Comparison of ENCODE assay signal across 8 mouse cellular contexts in the genomic region with DNA sequence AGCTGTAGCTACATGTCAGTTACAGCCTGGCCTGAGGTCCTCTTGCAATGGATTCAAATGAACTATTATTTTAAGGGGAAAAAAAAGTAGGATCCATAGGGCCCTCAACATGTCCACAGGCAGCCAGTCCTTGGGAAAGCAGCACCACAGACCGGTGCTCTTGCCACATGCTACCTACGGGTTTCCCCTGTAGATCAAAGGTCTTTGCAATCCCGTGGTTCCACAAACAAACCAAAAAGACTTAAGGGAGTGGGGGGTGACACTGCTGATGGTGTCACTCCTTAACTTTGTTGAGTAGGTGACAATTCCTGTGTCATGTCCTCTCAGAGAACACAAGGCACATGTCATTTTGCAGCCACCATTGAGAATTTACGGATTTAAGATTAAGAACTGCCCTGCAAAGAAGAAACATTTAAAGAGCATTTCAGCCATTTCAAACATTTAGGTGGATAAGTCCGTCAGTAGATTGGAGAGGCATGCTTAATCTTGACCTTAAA. TPM values are rescaled to one million over a fixed set of nuclear protein-coding genes. Genes with fewer than 3 reads are reported as not detected.
DNase-seq lines count a peak whose midpoint lies in the region; ATAC-seq and TF ChIP-seq lines count a peak whose summit lies in the region.

No protein-coding gene starts in this region.

- H3K27ac ChIP-seq in cerebellum, adult 2 months (ENCODE audit: insufficient read depth, low read length) = no peak overlapping the region
- H3K27ac ChIP-seq in spleen, adult 2 months (ENCODE audit: insufficient read depth, low read length) = no peak overlapping the region
- peak overlapping the region; percentile 85 for H3K27ac ChIP-seq in liver, embryonic 11.5 days (ENCODE audit: low read depth, low read length)

- no peaks in the 10 kb centered on the region for H3K4me1 ChIP-seq in cerebellum, adult 2 months (ENCODE audit: control insufficient read depth, insufficient read depth, low read length)
- no peaks in the 10 kb centered on the region; the same call in 1 of the 2 replicates for H3K4me1 ChIP-seq in spleen, adult 2 months (ENCODE audit: control insufficient read depth, insufficient read depth, insufficient read length)
- H3K4me1 ChIP-seq in liver, embryonic 11.5 days (replicated peaks; ENCODE audit: control insufficient read depth, insufficient read depth, low read length) = peaks cover 20% of the 10 kb centered on the region

- DNase-seq in cerebellum, adult 2 months = no peak
- DNase-seq in cerebellum, postnatal 25 days = no peak
- no peak for DNase-seq in spleen, adult 2 months (ENCODE audit: low read depth in 1 of 2, low spot score in 2 of 2)
- no peak for DNase-seq in spleen, adult 12 weeks (ENCODE audit: low spot score)
- DNase-seq in liver, embryonic 11.5 days (ENCODE audit: low spot score) = no peak
- no peak for DNase-seq in frontal cortex, postnatal 14 days (ENCODE audit: low spot score in 2 of 2)
- DNase-seq in embryo, embryonic 10 days (ENCODE audit: low spot score) = no peak
- DNase-seq in gastrocnemius, postnatal 25 days = no peak

- H3K36me3 ChIP-seq in spleen, adult 2 months (ENCODE audit: control insufficient read depth, insufficient read depth, low read length) = no peaks in the 10 kb centered on the region
- H3K36me3 ChIP-seq in liver, embryonic 11.5 days (ENCODE audit: control insufficient read depth, insufficient read depth, low read length) = no peaks in the 10 kb centered on the region

- TF ChIP-seq POLR2A in cerebellum, adult 2 months (IDR thresholded peaks at IDR 0.05; ENCODE audit: borderline replicate concordance, insufficient read depth, low read length) = no peak
- TF ChIP-seq POLR2A in spleen, adult 2 months (IDR thresholded peaks at IDR 0.05; ENCODE audit: low read depth, low read length) = no peak

- peak overlapping the region; percentile 76 for H3K9ac ChIP-seq in liver, embryonic 11.5 days (ENCODE audit: low read depth, low read length)

- ATAC-seq in liver, embryonic 11.5 days (replicated peaks; ENCODE audit: low FRiP score) = no peak

- peak overlapping the region; percentile 80 for H3K4me3 ChIP-seq in cerebellum, adult 2 months (replicated peaks; ENCODE audit: insufficient read depth, low read depth, low read length)
- peak overlapping the region; percentile 85; the same call in 1 of the 2 replicates for H3K4me3 ChIP-seq in spleen, adult 2 months (ENCODE audit: extremely low read depth, insufficient read depth, insufficient read length)
- peak overlapping the region; percentile 76 for H3K4me3 ChIP-seq in liver, embryonic 11.5 days (ENCODE audit: low read depth, low read length)

- peak overlapping the region; percentile 81 for H3K4me2 ChIP-seq in liver, embryonic 11.5 days

- TF ChIP-seq CTCF in cerebellum, adult 2 months (IDR thresholded peaks at IDR 0.05; ENCODE audit: borderline replicate concordance, insufficient read depth, low read depth, low read length) = no peak
- no peak for TF ChIP-seq CTCF in spleen, adult 2 months (IDR thresholded peaks at IDR 0.05; ENCODE audit: extremely low read depth, insufficient read depth, insufficient read length, insufficient replicate concordance)

- no peaks in the 10 kb centered on the region for H3K9me3 ChIP-seq in liver, embryonic 11.5 days (ENCODE audit: control insufficient read depth, low read length)

- WGBS in cerebellum, adult 2 months = 34% methylated on average over 5 of the region's 5 CpGs
- WGBS in spleen, adult 2 months = 20% methylated on average over 5 of the region's 5 CpGs
- WGBS in liver, embryonic 11.5 days = 4% methylated on average over 5 of the region's 5 CpGs

- H3K27me3 ChIP-seq in cerebellum, adult 2 months (ENCODE audit: control insufficient read depth, insufficient read depth, low read length) = no peaks in the 10 kb centered on the region
- H3K27me3 ChIP-seq in spleen, adult 2 months (ENCODE audit: control insufficient read depth, insufficient read depth, low read length) = no peaks in the 10 kb centered on the region
- no peaks in the 10 kb centered on the region for H3K27me3 ChIP-seq in liver, embryonic 11.5 days (replicated peaks; ENCODE audit: control insufficient read depth, insufficient read depth, low read length)

RNA-seq across cellular contexts. Expression of gene Tmem97, which starts 1.0 kb away (rescaled TPM):
- 15.6 and 15.9 TPM in 2 replicates for polyA plus RNA-seq in cerebellum, adult 2 months (2012; rRNA removed)
- 15.6 and 19.9 TPM in 2 replicates for polyA plus RNA-seq in spleen, adult 2 months (2012; rRNA removed)
- polyA plus RNA-seq in liver, embryonic 11.5 days (2014; fragmentation: Nextera tagmentation; extraction: Ambion mirVana) = 173 and 183 TPM in 2 replicates
- 1 to 10 TPM; 3.2 to 3.7 TPM for total RNA-seq in gastrocnemius, postnatal 25 days (2021)

RNA-seq across cellular contexts. Expression of gene Ift20, which starts 13.4 kb away (rescaled TPM):
- polyA plus RNA-seq in cerebellum, adult 2 months (2012; rRNA removed) = 83.7 and 91.8 TPM in 2 replicates
- 41.7 and 44.8 TPM in 2 replicates for polyA plus RNA-seq in spleen, adult 2 months (2012; rRNA removed)
- 112 and 114 TPM in 2 replicates for polyA plus RNA-seq in liver, embryonic 11.5 days (2014; fragmentation: Nextera tagmentation; extraction: Ambion mirVana)
- total RNA-seq in gastrocnemius, postnatal 25 days (2021) = 10 to 100 TPM; 21.4 to 21.7 TPM

RNA-seq across cellular contexts. Expression of gene Tnfaip1, which starts 13.4 kb away (rescaled TPM):
- polyA plus RNA-seq in cerebellum, adult 2 months (2012; rRNA removed) = 36.7 and 38.0 TPM in 2 replicates
- polyA plus RNA-seq in spleen, adult 2 months (2012; rRNA removed) = 10.4 and 11.8 TPM in 2 replicates
- 42.1 and 42.2 TPM in 2 replicates for polyA plus RNA-seq in liver, embryonic 11.5 days (2014; fragmentation: Nextera tagmentation; extraction: Ambion mirVana)
- 10 to 100 TPM; 35.9 to 38.0 TPM for total RNA-seq in gastrocnemius, postnatal 25 days (2021)

RNA-seq across cellular contexts. Expression of gene Poldip2, which starts 37.5 kb away (rescaled TPM):
- polyA plus RNA-seq in cerebellum, adult 2 months (2012; rRNA removed) = 133 TPM in 2 replicates
- polyA plus RNA-seq in spleen, adult 2 months (2012; rRNA removed) = 21.0 and 22.7 TPM in 2 replicates
- 151 and 154 TPM in 2 replicates for polyA plus RNA-seq in liver, embryonic 11.5 days (2014; fragmentation: Nextera tagmentation; extraction: Ambion mirVana)
- total RNA-seq in gastrocnemius, postnatal 25 days (2021) = 100 to 1,000 TPM in 1 of 2 experiments, 10 to 100 TPM in 1; 97.5 to 106 TPM

RNA-seq across cellular contexts. Expression of gene Tmem199, which starts 37.6 kb away (rescaled TPM):
- polyA plus RNA-seq in cerebellum, adult 2 months (2012; rRNA removed) = 67.9 and 69.5 TPM in 2 replicates
- 8.7 and 9.8 TPM in 2 replicates for polyA plus RNA-seq in spleen, adult 2 months (2012; rRNA removed)
- polyA plus RNA-seq in liver, embryonic 11.5 days (2014; fragmentation: Nextera tagmentation; extraction: Ambion mirVana) = 59.9 and 61.9 TPM in 2 replicates
- 10 to 100 TPM; 12.3 to 13.6 TPM for total RNA-seq in gastrocnemius, postnatal 25 days (2021)
